9 mouse cellular contexts compared by ENCODE assay signal in the genomic region with DNA sequence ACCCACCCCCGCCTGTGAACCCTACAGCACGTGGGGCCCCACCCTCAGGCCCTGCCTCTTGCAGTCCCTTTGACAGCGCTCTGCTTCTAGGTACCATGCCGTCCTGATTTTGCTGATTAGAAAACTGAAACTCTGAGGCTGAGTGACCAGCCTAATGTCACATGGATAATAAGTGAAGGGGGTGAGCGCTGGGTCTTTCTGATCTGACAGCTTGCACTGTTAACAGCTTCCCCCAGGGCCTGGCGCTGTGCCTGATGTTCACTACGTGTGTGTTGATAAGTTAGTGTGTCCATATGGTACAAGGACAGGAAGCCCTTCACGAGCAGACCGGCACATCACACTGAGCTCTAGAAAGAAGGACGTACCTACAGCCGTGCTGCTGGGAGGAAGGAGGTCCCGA.
DNase-seq lines count a peak whose midpoint lies in the region; ATAC-seq and TF ChIP-seq lines count a peak whose summit lies in the region.
"Had no signal": no experiment of that assay in that cellular context is flagged by ENCODE, and none has a peak within 500 bp of the region (broad histone marks: within the 10 kb centered on the region; RNA-seq: fewer than 3 reads in every experiment).

No protein-coding gene starts in this region.

- intact Hi-C loops in heart, postnatal 25 days (cut with DNase I): no loop called here
- intact Hi-C loops in gastrocnemius, adult 2 months (cut with DNase I): no loop called here
- intact Hi-C loops in gastrocnemius, postnatal 36 days (cut with DNase I): no loop called here

- DNase-seq in heart, embryonic 10.5 days (ENCODE audit: low spot score): peak; percentile 85
- no peak for DNase-seq in heart, postnatal 25 days (ENCODE audit: low spot score)
- DNase-seq in lung, embryonic 14.5 days: peak; percentile 94
- no peak for DNase-seq in lung, postnatal 25 days (ENCODE audit: low spot score)
- DNase-seq in cerebellum, adult 11-12 months: peak; percentile 72
- peak; percentile 78 for DNase-seq in hindbrain, postnatal 0 days (ENCODE audit: low spot score)
- no peak for DNase-seq in gastrocnemius, adult 2 months
- no peak for DNase-seq in gastrocnemius, postnatal 36 days

- TF ChIP-seq CTCF in lung, embryonic 14.5 days (IDR thresholded peaks at IDR 0.05; ENCODE audit: low read depth): 0 out of 2 replicates have a peak, but pooled peaks have one; percentile 10
- no peak for TF ChIP-seq CTCF in hindbrain, postnatal 0 days (IDR thresholded peaks at IDR 0.05; ENCODE audit: low read depth)
- TF ChIP-seq CTCF in gastrocnemius, adult 2 months (IDR thresholded peaks at IDR 0.05): no peak

- H3K4me1 ChIP-seq in heart, embryonic 10.5 days: peaks cover 44% of the 10 kb centered on the region
- peaks cover 12% of the 10 kb centered on the region for H3K4me1 ChIP-seq in lung, embryonic 14.5 days (ENCODE audit: insufficient read depth)
- H3K4me1 ChIP-seq in hindbrain, postnatal 0 days (ENCODE audit: insufficient read depth, low read length): no peaks in the 10 kb centered on the region

- H3K4me3 ChIP-seq in heart, embryonic 10.5 days: peak overlapping the region; percentile 33
- H3K4me3 ChIP-seq in lung, embryonic 14.5 days (ENCODE audit: low read depth, low read length): no peak overlapping the region
- H3K4me3 ChIP-seq in hindbrain, postnatal 0 days (ENCODE audit: low read length): no peak overlapping the region
- no peak overlapping the region for H3K4me3 ChIP-seq in gastrocnemius, adult 2 months

- H3K27ac ChIP-seq in heart, embryonic 10.5 days: peak overlapping the region; percentile 72; the same call in 1 of the 2 replicates
- H3K27ac ChIP-seq in lung, embryonic 14.5 days (ENCODE audit: low read depth): no peak overlapping the region
- H3K27ac ChIP-seq in hindbrain, postnatal 0 days: no peak overlapping the region
- no peak overlapping the region for H3K27ac ChIP-seq in gastrocnemius, adult 2 months

- H3K9ac ChIP-seq in lung, embryonic 14.5 days: no peak overlapping the region
- no peak overlapping the region for H3K9ac ChIP-seq in hindbrain, postnatal 0 days (replicated peaks; ENCODE audit: low read length)

- peak; percentile 87 for ATAC-seq in lung, embryonic 14.5 days (ENCODE audit: insufficient read depth)
- ATAC-seq in hindbrain, postnatal 0 days: peak; percentile 69

- H3K27me3 ChIP-seq in heart, embryonic 10.5 days (ENCODE audit: insufficient read depth, poor library complexity, severe bottlenecking): no peaks in the 10 kb centered on the region; the same call in 1 of the 2 replicates
- no peaks in the 10 kb centered on the region for H3K27me3 ChIP-seq in lung, embryonic 14.5 days (ENCODE audit: insufficient read depth, low read length)
- H3K27me3 ChIP-seq in hindbrain, postnatal 0 days (ENCODE audit: insufficient read depth, low read length): no peaks in the 10 kb centered on the region
- H3K27me3 ChIP-seq: CH12.LX had no signal

- H3K4me2 ChIP-seq in lung, embryonic 14.5 days: peak overlapping the region; percentile 44
- H3K4me2 ChIP-seq in hindbrain, postnatal 0 days (ENCODE audit: low read depth, low read length): no peak overlapping the region

- H3K9me3 ChIP-seq in heart, embryonic 10.5 days: no peaks in the 10 kb centered on the region
- no peaks in the 10 kb centered on the region for H3K9me3 ChIP-seq in lung, embryonic 14.5 days (ENCODE audit: low read depth, low read length)
- H3K9me3 ChIP-seq in hindbrain, postnatal 0 days (ENCODE audit: low read length): no peaks in the 10 kb centered on the region

- no peaks in the 10 kb centered on the region for H3K36me3 ChIP-seq in heart, embryonic 10.5 days
- no peaks in the 10 kb centered on the region for H3K36me3 ChIP-seq in lung, embryonic 14.5 days (ENCODE audit: insufficient read depth)
- H3K36me3 ChIP-seq in hindbrain, postnatal 0 days (ENCODE audit: insufficient read depth, low read length): no peaks in the 10 kb centered on the region

- 24% methylated on average over 12 of the region's 12 CpGs for WGBS in heart, embryonic 10.5 days
- 25% methylated on average over 12 of the region's 12 CpGs for WGBS in lung, embryonic 14.5 days
- WGBS in hindbrain, postnatal 0 days: 41% methylated on average over 12 of the region's 12 CpGs

Comparison
In these comparisons a context has a peak if more than half of its experiments do, and no peak if none do; other contexts are left out.
1. DNase-seq: peak in heart, embryonic 10.5 days (single experiment), lung, embryonic 14.5 days (single experiment), cerebellum, adult 11-12 months (single experiment) and hindbrain, postnatal 0 days (single experiment); none in heart, postnatal 25 days (single experiment), lung, postnatal 25 days (single experiment), gastrocnemius, adult 2 months (single experiment) and gastrocnemius, postnatal 36 days (0 of 2).